ENCODE assay signal across 29 mouse cellular contexts in genomic region chr1:120195947-120196346, GRCm38 (mm10).
DNase-seq lines count a peak whose midpoint lies in the region; ATAC-seq and TF ChIP-seq lines count a peak whose summit lies in the region.
"Had no signal": no experiment of that assay in that cellular context is flagged by ENCODE, and none has a peak within 500 bp of the region (broad histone marks: within the 10 kb centered on the region; RNA-seq: fewer than 3 reads in every experiment).

No protein-coding gene starts in this region.

- H3K36me3 ChIP-seq in hindbrain, embryonic 16.5 days (ENCODE audit: control insufficient read depth, insufficient read depth, low read length), result no peaks in the 10 kb centered on the region
- H3K36me3 ChIP-seq in hindbrain, embryonic 12.5 days, result no peaks in the 10 kb centered on the region
- no peaks in the 10 kb centered on the region for H3K36me3 ChIP-seq in neural tube, embryonic 13.5 days
- H3K36me3 ChIP-seq in neural tube, embryonic 15.5 days, result no peaks in the 10 kb centered on the region
- H3K36me3 ChIP-seq: embryonic facial prominence, embryonic 10.5 days; embryonic facial prominence, embryonic 13.5 days; G1E; heart, embryonic 10.5 days; heart, embryonic 13.5 days; intestine, embryonic 15.5 days had no signal

- H3K4me1 ChIP-seq in hindbrain, embryonic 16.5 days (ENCODE audit: control insufficient read depth, insufficient read depth, low read depth, low read length), result peaks cover 4% of the 10 kb centered on the region; the same call in 1 of the 2 replicates
- H3K4me1 ChIP-seq in hindbrain, embryonic 12.5 days, result peaks cover 5% of the 10 kb centered on the region; the same call in 1 of the 2 replicates
- peaks cover 8% of the 10 kb centered on the region; the same call in 1 of the 2 replicates for H3K4me1 ChIP-seq in neural tube, embryonic 13.5 days (replicated peaks)
- H3K4me1 ChIP-seq in neural tube, embryonic 15.5 days, result peaks cover 7% of the 10 kb centered on the region; the same call in 1 of the 2 replicates
- H3K4me1 ChIP-seq: embryonic facial prominence, embryonic 13.5 days; heart, embryonic 10.5 days; heart, embryonic 13.5 days; intestine, embryonic 15.5 days had no signal

- WGBS in hindbrain, embryonic 16.5 days, result 21% methylated on average over 5 of the region's 5 CpGs
- 38% methylated on average over 5 of the region's 5 CpGs for WGBS in hindbrain, embryonic 12.5 days
- WGBS in neural tube, embryonic 13.5 days, result 32% methylated on average over 5 of the region's 5 CpGs
- 25% methylated on average over 5 of the region's 5 CpGs for WGBS in neural tube, embryonic 15.5 days

- H3K9ac ChIP-seq in hindbrain, embryonic 16.5 days (ENCODE audit: low read depth, low read length), result no peak overlapping the region
- H3K9ac ChIP-seq in hindbrain, embryonic 12.5 days, result no peak overlapping the region
- 0 out of 2 replicates have a peak overlapping the region, but pooled peaks have one; percentile 22 for H3K9ac ChIP-seq in neural tube, embryonic 13.5 days
- no peak overlapping the region for H3K9ac ChIP-seq in neural tube, embryonic 15.5 days (replicated peaks)
- H3K9ac ChIP-seq: embryonic facial prominence, embryonic 13.5 days; forebrain, embryonic 13.5 days; forebrain, postnatal 0 days; heart, embryonic 13.5 days; hindbrain, embryonic 14.5 days; intestine, embryonic 15.5 days had no signal

- ATAC-seq in hindbrain, embryonic 16.5 days, result 0 out of 2 replicates have a peak, but pooled peaks have one; percentile 38
- no peak for ATAC-seq in hindbrain, embryonic 12.5 days (ENCODE audit: low FRiP score)
- no peak for ATAC-seq in neural tube, embryonic 13.5 days (ENCODE audit: low read depth)
- no peak for ATAC-seq in neural tube, embryonic 15.5 days (ENCODE audit: low FRiP score)
- ATAC-seq: forebrain, embryonic 13.5 days; forebrain, postnatal 0 days; intestine, embryonic 15.5 days; Patski had no signal

- no peak for TF ChIP-seq CTCF in layer of hippocampus, adult 2 months (conservative IDR thresholded peaks at IDR 0.05)

- H3K9me3 ChIP-seq in hindbrain, embryonic 16.5 days (ENCODE audit: control insufficient read depth, low read length), result no peaks in the 10 kb centered on the region
- H3K9me3 ChIP-seq in hindbrain, embryonic 12.5 days (replicated peaks), result no peaks in the 10 kb centered on the region
- no peaks in the 10 kb centered on the region for H3K9me3 ChIP-seq in neural tube, embryonic 13.5 days
- H3K9me3 ChIP-seq in neural tube, embryonic 15.5 days (replicated peaks), result no peaks in the 10 kb centered on the region
- H3K9me3 ChIP-seq: embryonic facial prominence, embryonic 10.5 days; embryonic facial prominence, embryonic 13.5 days; forebrain, embryonic 13.5 days; G1E; heart, embryonic 13.5 days; intestine, embryonic 15.5 days had no signal

- no peak overlapping the region for H3K4me2 ChIP-seq in hindbrain, embryonic 16.5 days (ENCODE audit: low read length)
- no peak overlapping the region for H3K4me2 ChIP-seq in hindbrain, embryonic 12.5 days (replicated peaks)
- no peak overlapping the region for H3K4me2 ChIP-seq in neural tube, embryonic 13.5 days
- H3K4me2 ChIP-seq in neural tube, embryonic 15.5 days, result no peak overlapping the region
- H3K4me2 ChIP-seq: embryonic facial prominence, embryonic 13.5 days; forebrain, embryonic 13.5 days; heart, embryonic 13.5 days; hindbrain, embryonic 14.5 days; intestine, embryonic 15.5 days had no signal

- H3K27me3 ChIP-seq in hindbrain, embryonic 16.5 days (replicated peaks; ENCODE audit: control insufficient read depth, insufficient read depth, low read length), result no peaks in the 10 kb centered on the region
- H3K27me3 ChIP-seq in hindbrain, embryonic 12.5 days, result no peaks in the 10 kb centered on the region
- H3K27me3 ChIP-seq in neural tube, embryonic 13.5 days, result no peaks in the 10 kb centered on the region
- H3K27me3 ChIP-seq in neural tube, embryonic 15.5 days (replicated peaks), result 0 out of 2 replicates have a peak, but pooled peaks cover 3% of the 10 kb centered on the region
- H3K27me3 ChIP-seq: CH12.LX; embryonic facial prominence, embryonic 13.5 days; forebrain, embryonic 13.5 days; intestine, embryonic 15.5 days; Patski had no signal

- DNase-seq in cerebellum, postnatal 10 days, result peak; percentile 56 to 64
- DNase-seq in cerebellum, adult 9-10 months, result no peak
- DNase-seq in layer of hippocampus, adult 2 months (ENCODE audit: low spot score in 2 of 2), result no peak
- no peak for DNase-seq in layer of hippocampus, adult 9-11 months
- DNase-seq: adrenal gland, postnatal 14 days; B cell, adult 2 months; cerebellum, adult 18-20 months; cerebellum, adult 9-11 months; cerebellum, postnatal 36 days; embryo, embryonic 11 days; forebrain, postnatal 0 days; gastrocnemius, postnatal 25 days; heart, adult 2 months; kidney, adult 11 months had no signal

- no peak overlapping the region for H3K27ac ChIP-seq in hindbrain, embryonic 16.5 days (ENCODE audit: low read depth, low read length)
- H3K27ac ChIP-seq in hindbrain, embryonic 12.5 days, result no peak overlapping the region
- peak overlapping the region; percentile 49 for H3K27ac ChIP-seq in layer of hippocampus, adult 2 months
- H3K27ac ChIP-seq in neural tube, embryonic 13.5 days (replicated peaks), result no peak overlapping the region
- no peak overlapping the region for H3K27ac ChIP-seq in neural tube, embryonic 15.5 days (replicated peaks)
- H3K27ac ChIP-seq: embryonic facial prominence, embryonic 10.5 days; embryonic facial prominence, embryonic 13.5 days; forebrain, embryonic 13.5 days; heart, adult 2 months; heart, embryonic 10.5 days; heart, embryonic 13.5 days; hindbrain, embryonic 14.5 days; intestine, embryonic 15.5 days had no signal

- no peak overlapping the region for H3K4me3 ChIP-seq in hindbrain, embryonic 16.5 days (ENCODE audit: low read length)
- no peak overlapping the region for H3K4me3 ChIP-seq in hindbrain, embryonic 12.5 days
- no peak overlapping the region for H3K4me3 ChIP-seq in layer of hippocampus, adult 2 months
- H3K4me3 ChIP-seq in neural tube, embryonic 13.5 days, result no peak overlapping the region
- H3K4me3 ChIP-seq in neural tube, embryonic 15.5 days (replicated peaks), result no peak overlapping the region
- H3K4me3 ChIP-seq: embryonic facial prominence, embryonic 10.5 days; embryonic facial prominence, embryonic 13.5 days; erythroblast, embryonic 14.5 days; forebrain, embryonic 13.5 days; heart, adult 2 months; heart, embryonic 10.5 days; heart, embryonic 13.5 days; intestine, embryonic 15.5 days had no signal

Comparison
In these comparisons a context has a peak if more than half of its experiments do, and no peak if none do; other contexts are left out.
1. DNase-seq: peak in cerebellum, postnatal 10 days (2 of 2); none in cerebellum, adult 9-10 months (single experiment), layer of hippocampus, adult 2 months (0 of 2) and layer of hippocampus, adult 9-11 months (single experiment).